Mouse (Mus musculus): ENCODE results near the gene Gabpa. TPM values are rescaled to one million over a fixed set of nuclear protein-coding genes. Genes with fewer than 3 reads are reported as not detected.

The Gabpa gene
- polyA plus RNA-seq, 1 experiment from 2014 or later: 17.1 TPM

DNA sequence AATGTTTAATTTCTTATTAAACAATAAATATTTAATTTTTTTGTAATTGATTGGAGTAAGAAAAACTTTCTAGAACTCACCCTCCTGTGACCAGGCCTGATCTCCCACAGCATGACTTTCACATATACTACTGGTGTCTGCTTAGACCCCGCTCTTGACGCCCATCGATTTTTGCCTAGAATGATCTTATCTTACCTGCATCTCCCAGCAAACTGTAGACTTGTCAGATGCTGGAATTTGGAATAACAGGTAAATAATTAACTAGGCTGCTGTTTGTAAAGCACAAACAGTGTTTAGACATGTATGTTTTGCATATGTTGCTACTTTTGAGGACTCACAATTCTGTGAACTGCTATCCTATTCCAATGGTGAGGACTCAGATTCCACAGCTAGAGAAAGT lies 28.6 kb upstream of the Gabpa start:
- Histone ChIP-seq H3K9me3 (replicated peaks; ENCODE audit: control insufficient read depth, low read length, poor library complexity, severe bottlenecking) (no peaks in the 10 kb centered on the region), H3K4me3 (ENCODE audit: low read depth, low read length) (no peak overlapping the region), H3K27me3 (ENCODE audit: control insufficient read depth, insufficient read depth, low read depth, low read length) (no peaks in the 10 kb centered on the region), H3K4me1 (ENCODE audit: control insufficient read depth, insufficient read depth, low read length) (no peaks in the 10 kb centered on the region), H3K9ac (ENCODE audit: low read depth, low read length) (no peak overlapping the region), H3K36me3 (ENCODE audit: control insufficient read depth, insufficient read depth, low read length) (peaks cover 4% of the 10 kb centered on the region; the same call in 1 of the 2 replicates), H3K4me2 (ENCODE audit: low read length) (no peak overlapping the region), H3K27ac (ENCODE audit: low read length) (no peak overlapping the region)
- no peak for ATAC-seq
- 93% methylated on average over 3 of the region's 3 CpGs for WGBS

DNA sequence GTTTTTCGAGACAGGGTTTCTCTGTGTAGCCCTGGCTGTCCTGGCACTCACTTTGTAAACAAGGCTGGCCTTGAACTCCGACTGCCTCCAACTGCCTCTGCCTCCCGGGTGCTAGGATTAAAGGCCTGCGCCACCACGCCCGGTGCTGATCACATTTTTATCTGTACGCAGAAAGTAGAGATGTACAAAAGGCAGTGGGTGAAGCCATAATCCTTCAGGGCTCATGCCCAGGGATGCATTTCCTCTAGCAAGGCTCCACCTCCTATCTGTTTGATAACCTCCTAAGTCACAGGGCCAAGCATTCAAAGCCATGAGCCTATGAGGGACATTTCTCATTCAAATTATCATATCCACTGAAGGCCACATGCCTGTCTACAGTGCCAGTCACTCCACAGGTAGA lies 26.9 kb upstream of the Gabpa start:
- Histone ChIP-seq H3K36me3 (ENCODE audit: control insufficient read depth, insufficient read depth, low read length) (peaks cover 4% of the 10 kb centered on the region; the same call in 1 of the 2 replicates), H3K27me3 (ENCODE audit: control insufficient read depth, insufficient read depth, low read depth, low read length) (no peaks in the 10 kb centered on the region), H3K9ac (ENCODE audit: low read depth, low read length) (no peak overlapping the region), H3K4me1 (ENCODE audit: control insufficient read depth, insufficient read depth, low read length) (no peaks in the 10 kb centered on the region), H3K4me2 (ENCODE audit: low read length) (no peak overlapping the region), H3K27ac (ENCODE audit: low read length) (no peak overlapping the region), H3K4me3 (ENCODE audit: low read depth, low read length) (no peak overlapping the region), H3K9me3 (replicated peaks; ENCODE audit: control insufficient read depth, low read length, poor library complexity, severe bottlenecking) (no peaks in the 10 kb centered on the region)
- ATAC-seq: no peak
- WGBS: 96% methylated on average over 7 of the region's 7 CpGs

DNA sequence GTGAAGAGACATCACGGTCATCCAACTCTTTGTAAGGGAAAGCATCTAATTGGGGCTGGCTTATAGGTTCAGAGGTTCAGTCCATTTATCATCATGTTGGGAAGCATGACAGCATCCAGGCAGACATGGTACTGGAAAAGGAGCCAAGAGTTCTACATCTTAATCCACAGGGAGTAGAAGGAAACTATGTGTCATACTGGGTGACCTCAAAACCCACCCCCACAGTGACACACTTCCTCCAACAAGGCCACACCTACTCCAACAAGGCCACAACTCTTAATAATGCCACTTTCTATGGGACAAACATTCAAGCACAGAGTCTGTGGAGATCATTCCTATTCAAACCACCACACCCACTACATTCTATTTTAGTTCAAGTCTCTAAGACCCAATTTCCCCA lies 24.5 kb upstream of the Gabpa start:
- Histone ChIP-seq H3K9me3 (replicated peaks; ENCODE audit: control insufficient read depth, low read length, poor library complexity, severe bottlenecking) (no peaks in the 10 kb centered on the region), H3K9ac (ENCODE audit: low read depth, low read length) (no peak overlapping the region), H3K4me3 (ENCODE audit: low read depth, low read length) (no peak overlapping the region), H3K36me3 (ENCODE audit: control insufficient read depth, insufficient read depth, low read length) (peaks cover 4% of the 10 kb centered on the region; the same call in 1 of the 2 replicates), H3K4me2 (ENCODE audit: low read length) (no peak overlapping the region), H3K27me3 (ENCODE audit: control insufficient read depth, insufficient read depth, low read depth, low read length) (no peaks in the 10 kb centered on the region), H3K4me1 (ENCODE audit: control insufficient read depth, insufficient read depth, low read length) (no peaks in the 10 kb centered on the region), H3K27ac (ENCODE audit: low read length) (no peak overlapping the region)
- 96% methylated on average over 1 of the region's 1 CpGs for WGBS
- ATAC-seq: no peak

DNA sequence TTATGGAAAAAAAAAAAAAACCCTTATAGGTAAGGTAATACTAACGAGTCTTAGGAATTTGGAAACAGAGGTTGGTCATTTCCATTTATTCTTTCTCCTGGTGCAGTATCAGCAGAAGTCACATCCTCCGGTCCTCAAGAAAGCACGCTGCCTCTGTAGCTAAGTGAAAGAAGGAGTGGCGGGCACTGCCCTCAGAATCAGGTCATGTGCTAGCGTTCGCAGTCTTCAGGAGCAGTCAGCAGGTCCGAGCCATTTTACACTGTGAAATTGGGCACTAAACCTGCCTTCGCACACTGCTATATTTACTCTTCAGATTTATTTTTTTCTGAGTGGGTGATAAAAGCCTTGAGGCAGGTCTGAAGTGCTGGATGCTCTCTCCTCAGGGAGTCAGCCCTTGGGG lies 20.9 kb upstream of the Gabpa start:
- Histone ChIP-seq H3K9ac (ENCODE audit: low read depth, low read length) (no peak overlapping the region), H3K4me1 (ENCODE audit: control insufficient read depth, insufficient read depth, low read length) (no peaks in the 10 kb centered on the region), H3K27ac (ENCODE audit: low read length) (no peak overlapping the region), H3K27me3 (ENCODE audit: control insufficient read depth, insufficient read depth, low read depth, low read length) (no peaks in the 10 kb centered on the region), H3K4me2 (ENCODE audit: low read length) (no peak overlapping the region), H3K36me3 (ENCODE audit: control insufficient read depth, insufficient read depth, low read length) (no peaks in the 10 kb centered on the region), H3K9me3 (replicated peaks; ENCODE audit: control insufficient read depth, low read length, poor library complexity, severe bottlenecking) (no peaks in the 10 kb centered on the region), H3K4me3 (ENCODE audit: low read depth, low read length) (no peak overlapping the region)
- WGBS: 89% methylated on average over 8 of the region's 8 CpGs
- no peak for ATAC-seq

DNA sequence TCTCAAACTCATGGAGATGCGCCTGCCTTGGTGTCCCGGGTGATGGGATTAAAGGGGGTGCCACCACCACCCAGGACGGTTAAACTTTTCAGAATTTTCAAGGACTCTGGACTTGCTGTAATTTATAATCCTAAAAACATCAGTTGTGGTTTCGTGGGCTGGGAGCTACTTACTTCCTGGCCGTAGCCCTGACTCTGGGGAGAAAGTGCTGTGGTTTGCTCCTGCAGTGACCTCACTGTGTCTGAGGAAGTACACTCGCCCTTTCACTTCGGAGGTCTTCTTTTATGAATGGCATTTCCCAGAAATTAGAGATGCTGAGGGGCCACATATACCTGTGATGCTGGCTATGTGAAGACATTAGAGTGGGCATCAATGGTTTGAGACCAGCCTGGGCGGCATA lies 20.2 kb upstream of the Gabpa start:
- no peak overlapping the region for H3K9ac ChIP-seq (ENCODE audit: low read depth, low read length)
- WGBS: 90% methylated on average over 8 of the region's 8 CpGs
- H3K4me3 ChIP-seq (ENCODE audit: low read depth, low read length): no peak overlapping the region
- H3K4me1 ChIP-seq (ENCODE audit: control insufficient read depth, insufficient read depth, low read length): no peaks in the 10 kb centered on the region
- H3K4me2 ChIP-seq (ENCODE audit: low read length): no peak overlapping the region
- no peaks in the 10 kb centered on the region for H3K27me3 ChIP-seq (ENCODE audit: control insufficient read depth, insufficient read depth, low read depth, low read length)
- no peaks in the 10 kb centered on the region for H3K9me3 ChIP-seq (replicated peaks; ENCODE audit: control insufficient read depth, low read length, poor library complexity, severe bottlenecking)
- ATAC-seq: no peak
- H3K27ac ChIP-seq (ENCODE audit: low read length): no peak overlapping the region
- H3K36me3 ChIP-seq (ENCODE audit: control insufficient read depth, insufficient read depth, low read length): no peaks in the 10 kb centered on the region

DNA sequence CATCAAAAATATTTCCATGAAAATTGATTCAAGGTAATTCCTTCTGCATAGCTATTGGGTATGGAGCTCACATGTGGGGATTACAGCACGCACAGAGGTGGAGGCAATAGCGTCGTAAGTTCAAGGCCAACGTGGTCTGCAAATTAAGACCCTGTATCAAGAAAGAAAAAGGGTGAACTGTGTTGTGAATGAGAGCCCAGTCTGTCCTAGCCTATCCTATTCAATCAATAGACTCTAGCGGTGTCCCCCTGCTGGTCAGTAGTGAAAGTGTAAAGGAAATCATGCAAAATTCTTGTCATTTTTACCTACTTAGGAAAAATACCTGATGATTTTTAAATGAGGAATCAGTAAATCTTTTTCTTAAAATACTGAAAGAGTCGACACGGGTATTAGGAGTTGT lies 17.3 kb upstream of the Gabpa start:
- no peaks in the 10 kb centered on the region for H3K36me3 ChIP-seq (ENCODE audit: control insufficient read depth, insufficient read depth, low read length)
- no peak overlapping the region for H3K4me2 ChIP-seq (ENCODE audit: low read length)
- H3K27me3 ChIP-seq (ENCODE audit: control insufficient read depth, insufficient read depth, low read depth, low read length): no peaks in the 10 kb centered on the region
- H3K4me1 ChIP-seq (ENCODE audit: control insufficient read depth, insufficient read depth, low read length): no peaks in the 10 kb centered on the region
- no peak overlapping the region for H3K9ac ChIP-seq (ENCODE audit: low read depth, low read length)
- no peaks in the 10 kb centered on the region for H3K9me3 ChIP-seq (replicated peaks; ENCODE audit: control insufficient read depth, low read length, poor library complexity, severe bottlenecking)
- ATAC-seq: peak; percentile 72; the same call in 1 of the 2 replicates
- no peak overlapping the region for H3K4me3 ChIP-seq (ENCODE audit: low read depth, low read length)
- H3K27ac ChIP-seq (ENCODE audit: low read length): no peak overlapping the region
- WGBS: 32% methylated on average over 7 of the region's 7 CpGs

DNA sequence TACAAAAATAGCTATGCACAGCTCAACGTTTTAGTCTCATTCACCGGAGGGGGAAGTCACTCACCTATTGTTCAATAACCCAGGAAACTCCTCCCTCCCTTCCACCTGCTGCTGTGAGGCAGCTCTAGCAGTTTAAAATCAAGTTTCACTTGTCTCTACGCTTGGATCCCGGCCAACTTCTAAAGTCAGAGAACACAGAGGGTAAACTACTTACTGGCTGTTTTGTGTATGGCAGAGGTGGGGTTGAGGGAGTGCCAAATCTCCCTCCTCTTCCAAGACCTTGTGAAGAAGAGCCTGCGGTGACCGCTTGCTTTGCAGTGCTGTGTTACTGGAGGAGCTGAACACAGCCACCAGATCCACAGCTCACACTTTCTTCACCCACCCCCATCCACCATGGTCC lies 9.7 kb upstream of the Gabpa start:
- peak; percentile 58; the same call in 1 of the 2 replicates for ATAC-seq
- Histone ChIP-seq H3K4me1 (ENCODE audit: control insufficient read depth, insufficient read depth, low read length) (no peaks in the 10 kb centered on the region), H3K27me3 (ENCODE audit: control insufficient read depth, insufficient read depth, low read depth, low read length) (no peaks in the 10 kb centered on the region), H3K27ac (ENCODE audit: low read length) (no peak overlapping the region), H3K9me3 (replicated peaks; ENCODE audit: control insufficient read depth, low read length, poor library complexity, severe bottlenecking) (no peaks in the 10 kb centered on the region), H3K4me2 (ENCODE audit: low read length) (no peak overlapping the region), H3K36me3 (ENCODE audit: control insufficient read depth, insufficient read depth, low read length) (peaks cover 24% of the 10 kb centered on the region), H3K9ac (ENCODE audit: low read depth, low read length) (no peak overlapping the region), H3K4me3 (ENCODE audit: low read depth, low read length) (no peak overlapping the region)
- 62% methylated on average over 6 of the region's 6 CpGs for WGBS

DNA sequence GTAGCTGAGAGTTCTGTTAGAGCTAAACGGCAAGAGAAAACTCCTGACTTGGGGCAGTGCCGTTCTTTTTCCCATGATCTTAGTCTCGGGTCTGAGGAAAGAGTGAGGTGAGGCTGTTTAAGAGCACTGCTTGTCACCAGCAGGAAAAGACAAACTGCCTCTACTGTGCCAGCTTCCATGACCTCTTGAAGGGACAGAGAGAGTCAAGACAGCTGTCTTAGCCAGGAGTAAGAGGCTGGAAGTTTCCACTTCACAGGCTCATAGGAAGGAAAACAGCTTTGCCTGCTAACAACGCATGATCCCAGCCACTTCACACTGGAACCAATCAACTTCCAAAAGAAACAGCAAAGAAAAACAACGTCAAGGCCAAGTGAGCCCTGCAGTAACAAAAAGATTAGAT lies 3.0 kb upstream of the Gabpa start:
- no peak overlapping the region for H3K4me3 ChIP-seq (ENCODE audit: low read depth, low read length)
- peaks cover 15% of the 10 kb centered on the region for H3K4me1 ChIP-seq (ENCODE audit: control insufficient read depth, insufficient read depth, low read length)
- no peak for ATAC-seq
- WGBS: 93% methylated on average over 5 of the region's 5 CpGs
- H3K27ac ChIP-seq (ENCODE audit: low read length): no peak overlapping the region
- no peaks in the 10 kb centered on the region for H3K9me3 ChIP-seq (replicated peaks; ENCODE audit: control insufficient read depth, low read length, poor library complexity, severe bottlenecking)
- peaks cover 18% of the 10 kb centered on the region; the same call in 1 of the 2 replicates for H3K36me3 ChIP-seq (ENCODE audit: control insufficient read depth, insufficient read depth, low read length)
- H3K4me2 ChIP-seq (ENCODE audit: low read length): no peak overlapping the region
- H3K27me3 ChIP-seq (ENCODE audit: control insufficient read depth, insufficient read depth, low read depth, low read length): no peaks in the 10 kb centered on the region
- H3K9ac ChIP-seq (ENCODE audit: low read depth, low read length): no peak overlapping the region

DNA sequence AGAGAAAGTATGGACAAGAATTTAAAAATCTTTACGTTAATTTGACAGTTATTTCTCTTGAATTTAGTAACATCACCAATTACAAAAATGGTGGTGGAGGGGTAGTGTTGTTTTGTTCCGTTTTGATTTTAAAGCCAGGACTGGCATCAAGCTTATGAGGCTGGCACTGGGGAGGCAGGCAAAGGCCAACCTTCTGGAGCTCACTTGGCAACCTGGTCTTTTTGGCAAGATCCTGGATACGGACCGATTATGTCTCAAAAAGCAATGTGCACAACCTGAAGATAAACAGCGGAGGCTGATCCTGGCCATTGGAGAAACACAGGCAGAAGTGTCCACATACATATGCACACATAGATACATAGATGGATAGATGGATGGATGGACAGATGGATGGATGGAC lies 2.0 kb upstream of the Gabpa start:
- no peak overlapping the region for H3K27ac ChIP-seq (ENCODE audit: low read length)

More for the DNA sequence above, 2.0 kb upstream of the Gabpa start:
- Histone ChIP-seq H3K36me3 (ENCODE audit: control insufficient read depth, insufficient read depth, low read length) (peaks cover 18% of the 10 kb centered on the region; the same call in 1 of the 2 replicates), H3K4me3 (ENCODE audit: low read depth, low read length) (no peak overlapping the region), H3K9ac (ENCODE audit: low read depth, low read length) (no peak overlapping the region), H3K27me3 (ENCODE audit: control insufficient read depth, insufficient read depth, low read depth, low read length) (no peaks in the 10 kb centered on the region), H3K4me2 (ENCODE audit: low read length) (no peak overlapping the region), H3K9me3 (replicated peaks; ENCODE audit: control insufficient read depth, low read length, poor library complexity, severe bottlenecking) (no peaks in the 10 kb centered on the region), H3K4me1 (ENCODE audit: control insufficient read depth, insufficient read depth, low read length) (peaks cover 18% of the 10 kb centered on the region)
- no peak for ATAC-seq
- WGBS: 96% methylated on average over 5 of the region's 5 CpGs

Measured in midbrain, embryonic 16.5 days (tissue).